Mouse (Mus musculus): ENCODE measurements around the gene Hddc3. TPM values are rescaled to one million over a fixed set of nuclear protein-coding genes. Genes with fewer than 3 reads are reported as not detected.
"Not testable (repeated sequence)": the region's sequence is repeated elsewhere in the genome, so short reads cannot be mapped to it uniquely, and the experiment has no call there.

Gene Hddc3
- polyA plus RNA-seq, 1 experiment = 7.2 TPM

GRCm38 (mm10) chr7:80394600-80394999, 51.7 kb downstream of the Hddc3 start:
- peaks cover 66% of the 10 kb centered on the region for H3K36me3 ChIP-seq (ENCODE audit: control insufficient read depth, insufficient read depth, low read length)
- no peaks in the 10 kb centered on the region for H3K4me1 ChIP-seq (ENCODE audit: control insufficient read depth, insufficient read depth, insufficient read length, low read length)
- no peaks in the 10 kb centered on the region for H3K27me3 ChIP-seq (ENCODE audit: control insufficient read depth, insufficient read depth, low read length)
- H3K27ac ChIP-seq (ENCODE audit: insufficient read depth, low read depth, low read length) = no peak overlapping the region
- 63% methylated on average over 4 of the region's 4 CpGs for WGBS
- TF ChIP-seq CTCF (IDR thresholded peaks at IDR 0.05; ENCODE audit: extremely low read depth, insufficient read length, insufficient replicate concordance, low read depth, low read length) (no peak), POLR2A (IDR thresholded peaks at IDR 0.05; ENCODE audit: low read depth, low read length) (no peak)
- no peak overlapping the region for H3K4me3 ChIP-seq (ENCODE audit: low read depth, low read length)

GRCm38 (mm10) chr7:80396427-80396826, 53.5 kb downstream of the Hddc3 start:
- H3K27me3 ChIP-seq (ENCODE audit: control insufficient read depth, insufficient read depth, low read length); H3K4me3 ChIP-seq (ENCODE audit: low read depth, low read length); H3K27ac ChIP-seq (ENCODE audit: insufficient read depth, low read depth, low read length): not testable (repeated sequence)
- WGBS = 76% methylated on average over 4 of the region's 4 CpGs
- peaks cover 15% of the 10 kb centered on the region for H3K4me1 ChIP-seq (ENCODE audit: control insufficient read depth, insufficient read depth, insufficient read length, low read length)
- peaks cover 50% of the 10 kb centered on the region for H3K36me3 ChIP-seq (ENCODE audit: control insufficient read depth, insufficient read depth, low read length)

GRCm38 (mm10) chr7:80397986-80398385, 55.1 kb downstream of the Hddc3 start:
- Histone ChIP-seq H3K4me3 (ENCODE audit: low read depth, low read length) (no peak overlapping the region), H3K36me3 (ENCODE audit: control insufficient read depth, insufficient read depth, low read length) (peaks cover 35% of the 10 kb centered on the region), H3K4me1 (ENCODE audit: control insufficient read depth, insufficient read depth, insufficient read length, low read length) (peaks cover 15% of the 10 kb centered on the region), H3K27me3 (ENCODE audit: control insufficient read depth, insufficient read depth, low read length) (no peaks in the 10 kb centered on the region), H3K27ac (ENCODE audit: insufficient read depth, low read depth, low read length) (no peak overlapping the region)
- 93% methylated on average over 9 of the region's 9 CpGs for WGBS
- no peak for TF ChIP-seq CTCF (IDR thresholded peaks at IDR 0.05; ENCODE audit: extremely low read depth, insufficient read length, insufficient replicate concordance, low read depth, low read length)
- no peak for TF ChIP-seq POLR2A (IDR thresholded peaks at IDR 0.05; ENCODE audit: low read depth, low read length)

- no peak overlapping the region for H3K4me3 ChIP-seq (ENCODE audit: low read depth, low read length)
- H3K4me1 ChIP-seq (ENCODE audit: control insufficient read depth, insufficient read depth, insufficient read length, low read length) = peaks cover 15% of the 10 kb centered on the region
- no peak for TF ChIP-seq POLR2A (IDR thresholded peaks at IDR 0.05; ENCODE audit: low read depth, low read length)
- TF ChIP-seq CTCF (IDR thresholded peaks at IDR 0.05; ENCODE audit: extremely low read depth, insufficient read length, insufficient replicate concordance, low read depth, low read length) = no peak
- H3K27me3 ChIP-seq (ENCODE audit: control insufficient read depth, insufficient read depth, low read length) = no peaks in the 10 kb centered on the region
- H3K27ac ChIP-seq (ENCODE audit: insufficient read depth, low read depth, low read length) = no peak overlapping the region
- H3K36me3 ChIP-seq (ENCODE audit: control insufficient read depth, insufficient read depth, low read length) = peaks cover 26% of the 10 kb centered on the region
- 87% methylated on average over 9 of the region's 9 CpGs for WGBS
These were observed 55.9 kb downstream of the Hddc3 start for GRCm38 (mm10) chr7:80398654-80399444.

GRCm38 (mm10) chr7:80400099-80400498, 57.2 kb downstream of the Hddc3 start:
- peaks cover 15% of the 10 kb centered on the region for H3K4me1 ChIP-seq (ENCODE audit: control insufficient read depth, insufficient read depth, insufficient read length, low read length)
- H3K4me3 ChIP-seq (ENCODE audit: low read depth, low read length) = peak overlapping the region; percentile 11; the same call in 1 of the 2 replicates

More at GRCm38 (mm10) chr7:80400099-80400498, 57.2 kb downstream of the Hddc3 start:
- no peak overlapping the region for H3K27ac ChIP-seq (ENCODE audit: insufficient read depth, low read depth, low read length)
- no peaks in the 10 kb centered on the region for H3K27me3 ChIP-seq (ENCODE audit: control insufficient read depth, insufficient read depth, low read length)
- WGBS = 25% methylated on average over 5 of the region's 5 CpGs
- peaks cover 23% of the 10 kb centered on the region for H3K36me3 ChIP-seq (ENCODE audit: control insufficient read depth, insufficient read depth, low read length)
- no peak for TF ChIP-seq POLR2A (IDR thresholded peaks at IDR 0.05; ENCODE audit: low read depth, low read length)
- TF ChIP-seq CTCF (IDR thresholded peaks at IDR 0.05; ENCODE audit: extremely low read depth, insufficient read length, insufficient replicate concordance, low read depth, low read length) = no peak

Other genes with a start within 250 kb of the Hddc3 start
- gene Idh2, start 227.7 kb upstream of the Hddc3 start, polyA plus RNA-seq (2012; rRNA removed) = 57.2 and 82.3 TPM in 2 replicates
- 47.9 and 84.4 TPM in 2 replicates for gene Sema4b, start 156.3 kb upstream of the Hddc3 start, polyA plus RNA-seq (2012; rRNA removed)
- gene Cib1, start 110.3 kb upstream of the Hddc3 start, polyA plus RNA-seq (2012; rRNA removed) = 318 and 530 TPM in 2 replicates
- gene Gdpgp1, start 110.2 kb upstream of the Hddc3 start, polyA plus RNA-seq (2012; rRNA removed) = 2.3 and 3.2 TPM in 2 replicates
- 0.05 and 0.08 TPM in 2 replicates for gene Ttll13, start 96.7 kb upstream of the Hddc3 start, polyA plus RNA-seq (2012; rRNA removed)
- gene Ngrn, start 81.9 kb upstream of the Hddc3 start, polyA plus RNA-seq (2012; rRNA removed) = 8.9 and 12.3 TPM in 2 replicates
- 8.8 and 17.8 TPM in 2 replicates for gene Vps33b, start 73.5 kb upstream of the Hddc3 start, polyA plus RNA-seq (2012; rRNA removed)
- 6.6 and 15.0 TPM in 2 replicates for gene Prc1, start 48.7 kb upstream of the Hddc3 start, polyA plus RNA-seq (2012; rRNA removed)
- gene Rccd1, start 18.6 kb upstream of the Hddc3 start, polyA plus RNA-seq (2012; rRNA removed) = 3.0 and 3.3 TPM in 2 replicates
- gene Unc45a, start 2.1 kb upstream of the Hddc3 start, polyA plus RNA-seq (2012; rRNA removed) = 37.1 and 66.6 TPM in 2 replicates
- 16.8 and 30.2 TPM in 2 replicates for gene Man2a2, start 28.3 kb downstream of the Hddc3 start, polyA plus RNA-seq (2012; rRNA removed)
- gene Fes, start 44.8 kb downstream of the Hddc3 start, polyA plus RNA-seq (2012; rRNA removed) = 15.2 and 16.6 TPM in 2 replicates
- gene Furin, start 62.3 kb downstream of the Hddc3 start, polyA plus RNA-seq (2012; rRNA removed) = 75.2 and 117 TPM in 2 replicates
- 0.23 and 1.4 TPM in 2 replicates for gene Blm, start 192.0 kb downstream of the Hddc3 start, polyA plus RNA-seq (2012; rRNA removed)

Data from small intestine, adult 2 months (tissue).